Mouse (Mus musculus) kidney, adult 11 months (tissue): Measurements from ENCODE around the gene Recql5.
"Not testable (repeated sequence)": the region's sequence is repeated elsewhere in the genome, so short reads cannot be mapped to it uniquely, and the experiment has no call there.

Experiments used
- DNase-seq: peaks from one replicate; pipeline ENCODE4 v3.0.0; 2022

Recql5 gene

DNA sequence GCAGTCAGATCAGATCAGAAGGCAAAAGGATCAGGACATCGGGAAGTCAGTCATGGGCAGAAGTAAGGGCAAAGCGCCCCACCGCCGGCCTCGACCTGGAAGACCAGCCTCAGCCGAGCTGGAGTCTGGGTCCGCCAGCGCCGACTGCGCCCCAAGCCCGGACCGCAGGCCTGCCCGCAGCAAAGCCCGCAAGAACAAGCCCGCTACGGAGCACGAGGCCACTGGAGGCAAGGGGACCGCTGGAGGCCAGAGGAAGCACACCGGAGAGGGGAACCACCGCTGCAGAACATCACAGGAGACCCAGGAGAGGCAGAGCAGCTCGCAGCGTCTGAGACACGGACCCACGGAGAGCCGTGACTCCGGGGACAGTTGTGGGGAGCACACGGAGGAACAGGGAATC, 74.9 kb downstream of the Recql5 start, which contains the start of gene Myo15b:
TSS of gene Myo15b (plus strand) at position 53 of the 400 bp plus-strand sequence.
- DNase-seq = no peak

DNA sequence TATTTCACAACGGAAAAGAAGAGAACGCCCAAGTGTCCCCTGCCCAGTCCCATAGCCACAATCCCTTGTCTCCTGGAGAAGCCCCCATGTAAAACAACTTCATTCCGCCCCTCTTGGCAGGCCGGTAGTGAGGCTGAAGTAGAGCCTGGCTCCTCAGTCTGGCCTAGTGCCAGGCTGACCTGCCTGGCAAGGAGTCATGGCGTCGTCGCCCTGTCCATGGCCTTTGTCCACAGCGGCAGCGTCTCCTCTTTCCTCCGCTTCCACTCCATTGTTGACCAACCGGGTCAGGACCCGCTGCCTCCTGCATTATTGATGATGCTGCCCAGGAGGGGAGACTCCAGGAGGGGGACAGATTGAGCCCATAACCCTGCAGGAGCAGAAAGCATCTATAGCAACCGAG, 75.3 kb downstream of the Recql5 start:
- peak; percentile 30 for DNase-seq

DNA sequence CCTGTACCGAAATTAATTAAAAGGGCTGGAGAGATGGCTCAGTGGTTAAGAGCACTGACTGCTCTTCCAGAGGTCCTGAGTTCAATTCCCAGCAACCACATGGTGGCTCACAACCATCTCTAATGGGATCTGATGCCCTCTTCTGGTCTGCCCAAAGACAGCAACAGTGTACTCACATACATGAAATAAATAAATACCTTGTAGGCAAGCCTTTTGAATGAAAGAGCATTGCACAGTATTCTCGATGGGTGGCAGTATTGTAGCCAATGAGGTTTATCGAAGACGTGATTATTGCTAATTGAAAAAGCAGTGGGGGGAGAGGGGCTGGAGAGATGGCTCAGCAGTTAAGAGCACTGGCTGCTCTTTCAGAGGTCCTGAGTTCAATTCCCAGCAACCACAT, 76.1 kb downstream of the Recql5 start:
- DNase-seq = not testable (repeated sequence)

DNA sequence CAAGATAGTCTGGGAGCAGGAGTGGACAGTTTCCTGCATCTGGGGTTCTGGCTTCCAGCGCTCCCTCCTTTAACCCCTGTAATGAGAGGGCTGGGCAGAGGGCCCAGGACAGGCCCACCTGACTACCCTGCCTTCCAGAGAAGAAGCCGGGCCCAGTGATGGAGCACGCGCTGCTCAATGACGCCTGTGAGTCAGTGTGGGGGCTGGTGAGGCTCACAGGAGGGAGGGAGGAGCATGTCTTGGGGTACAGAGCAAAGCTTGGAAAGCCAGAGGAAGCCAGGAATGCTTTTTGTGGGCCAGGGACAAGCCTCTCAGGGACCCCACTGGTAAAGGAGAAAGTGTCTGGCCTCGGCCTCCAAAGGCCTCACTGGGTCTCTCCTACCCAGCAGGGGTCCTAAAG, 78.6 kb downstream of the Recql5 start:
- no peak for DNase-seq

DNA sequence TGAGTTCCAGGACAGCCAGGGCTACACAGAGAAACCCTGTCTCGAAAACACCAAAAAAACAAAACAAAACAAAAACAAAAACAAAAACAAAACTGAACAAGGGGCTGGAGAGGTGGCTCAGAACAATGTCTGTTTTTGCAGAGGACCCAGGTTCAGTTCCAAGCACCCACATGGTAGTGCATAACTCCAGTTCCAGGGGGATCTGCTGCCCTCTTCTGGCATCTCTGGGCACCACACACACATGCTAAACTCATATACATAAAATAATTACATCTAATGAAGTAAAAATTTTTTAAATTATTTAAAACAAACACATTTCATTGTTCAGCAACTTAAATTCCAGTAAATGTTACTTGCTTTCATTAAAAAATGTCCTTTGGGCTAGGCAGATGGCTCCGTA, 87.5 kb downstream of the Recql5 start:
- no peak for DNase-seq

DNA sequence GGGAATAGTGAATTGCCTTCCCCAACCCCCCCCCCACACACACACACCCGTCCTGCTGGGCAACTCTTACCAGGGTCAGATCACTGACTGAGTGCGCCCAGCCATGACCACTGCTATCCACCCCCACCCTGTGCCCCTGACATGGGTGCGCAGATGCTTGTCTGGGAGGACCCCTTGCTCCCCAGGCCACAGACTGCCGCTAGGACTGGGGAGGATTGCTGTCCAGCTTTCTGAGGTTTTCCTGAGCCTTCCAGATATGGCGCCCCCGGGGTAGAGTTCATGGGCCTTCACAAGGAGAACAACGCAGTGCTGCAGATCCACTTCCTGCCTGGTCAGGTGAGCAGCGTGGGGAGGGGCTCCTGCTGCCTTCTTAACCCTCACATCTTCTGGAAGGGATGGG, 89.0 kb downstream of the Recql5 start:
- DNase-seq = peak; percentile 80

DNA sequence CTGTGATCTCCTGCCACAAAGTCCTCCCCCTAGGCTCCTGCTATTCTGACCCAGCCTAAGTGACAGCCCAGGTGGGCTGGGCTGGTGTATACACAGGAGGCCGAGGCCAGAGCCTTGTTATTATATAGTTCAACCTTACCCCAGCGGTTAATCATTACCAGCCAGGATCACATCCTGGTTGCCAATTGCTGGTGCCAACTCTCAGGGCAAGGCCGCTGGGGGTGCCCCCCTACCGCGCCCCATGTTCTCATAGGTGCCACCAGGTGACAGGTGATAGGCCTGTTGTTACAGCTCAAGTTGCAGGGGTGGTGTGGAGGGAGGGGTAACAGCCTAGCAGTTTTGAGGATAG, 89.4 kb downstream of the Recql5 start:
- peak; percentile 97 for DNase-seq

DNA sequence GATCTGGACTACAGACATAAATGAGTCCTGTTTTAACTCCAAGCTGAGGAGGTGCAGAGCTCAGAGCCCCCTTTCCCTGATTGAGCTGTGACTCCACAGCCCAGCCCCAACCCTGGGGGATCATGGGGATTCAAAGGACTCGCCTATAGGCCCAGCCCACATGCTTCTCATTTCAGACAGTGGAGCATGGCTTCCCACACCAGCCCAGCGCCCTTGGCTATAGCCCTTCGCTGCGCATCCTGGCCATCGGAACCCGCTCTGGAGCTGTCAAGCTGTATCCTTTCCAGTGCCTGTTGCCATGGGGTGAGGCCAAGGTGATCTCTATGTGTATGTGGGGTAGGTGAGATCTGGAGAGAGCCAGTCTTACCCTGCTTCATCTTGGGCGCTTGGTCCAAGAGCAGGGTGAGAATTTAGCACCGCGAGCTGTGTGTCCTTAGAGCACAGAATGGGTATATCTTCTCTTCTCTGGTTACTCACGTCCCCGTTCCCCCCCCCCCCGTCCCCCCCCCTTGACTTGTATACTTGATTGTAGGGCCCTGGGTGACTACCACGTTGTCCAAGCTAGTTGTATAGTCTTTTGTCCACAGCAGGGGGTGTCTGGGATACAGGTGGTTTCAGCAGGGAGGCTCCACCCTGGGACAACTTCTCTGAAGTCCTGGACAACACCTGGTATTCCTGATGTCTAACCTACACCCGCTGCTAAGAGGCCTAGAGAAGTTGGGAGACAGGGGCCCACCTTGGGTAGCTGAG, 90.0 kb downstream of the Recql5 start:
- DNase-seq = peak; percentile 49
